Mouse (Mus musculus): ENCODE results near the gene Lgsn. TPM values are rescaled to one million over a fixed set of nuclear protein-coding genes. Genes with fewer than 3 reads are reported as not detected.

The Lgsn gene
- polyA plus RNA-seq (2015; fragmentation: Nextera tagmentation; extraction: Ambion mirVana) = not detected in 2 replicates

DNA sequence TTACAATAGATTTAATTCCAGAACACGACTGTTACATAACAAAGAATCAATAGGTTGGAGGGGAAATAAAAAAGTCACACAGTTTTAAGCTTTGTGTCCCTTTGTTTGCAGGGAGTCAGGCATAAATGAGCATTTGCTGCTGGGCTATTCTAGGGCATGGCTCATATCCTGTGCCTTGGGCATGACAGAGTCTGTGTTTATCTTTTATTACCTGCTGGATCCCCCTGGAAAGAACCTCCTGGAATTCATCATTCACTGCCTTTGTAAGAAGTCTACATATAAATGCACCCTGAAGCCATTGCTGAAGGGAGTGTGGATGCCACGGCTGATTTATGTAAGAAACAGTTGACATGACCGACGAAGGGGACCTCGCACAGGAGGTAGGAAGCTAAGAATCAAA, at the start of gene Lgsn:
Gene Lgsn (plus strand): TSS at position 301 of the 400 bp plus-strand sequence.
- WGBS = 76% methylated on average over 5 of the region's 5 CpGs
- Histone ChIP-seq H3K4me1 (no peaks in the 10 kb centered on the region), H3K36me3 (ENCODE audit: poor library complexity, severe bottlenecking) (no peaks in the 10 kb centered on the region), H3K4me3 (no peak within 1 kb of the TSS), H3K9me3 (replicated peaks) (no peaks in the 10 kb centered on the region), H3K27me3 (no peaks in the 10 kb centered on the region), H3K9ac (no peak within 1 kb of the TSS), H3K27ac (no peak within 1 kb of the TSS), H3K4me2 (no peak within 1 kb of the TSS)
- no peak for ATAC-seq

DNA sequence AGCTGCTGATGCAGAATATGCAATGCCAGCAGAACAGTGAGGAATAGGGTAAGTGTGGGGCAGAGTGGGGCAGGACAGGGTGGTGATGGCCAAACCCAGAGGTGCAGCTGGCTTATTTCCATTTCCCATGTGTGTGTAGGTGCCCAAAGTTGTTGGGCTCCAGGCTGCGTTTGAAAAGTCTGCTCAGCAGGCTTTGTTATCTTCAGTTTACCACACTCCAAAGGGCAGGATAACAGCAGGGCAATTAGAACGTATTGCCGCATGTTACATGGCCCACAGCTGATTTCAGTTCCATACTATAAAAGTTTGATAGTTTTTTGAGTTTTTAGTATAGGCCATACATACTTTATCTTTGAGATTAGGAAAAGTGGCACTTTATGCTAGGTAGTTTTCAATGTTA, 37.8 kb upstream of the Lgsn start:
- WGBS = 81% methylated on average over 3 of the region's 3 CpGs
- no peaks in the 10 kb centered on the region for H3K27me3 ChIP-seq
- no peaks in the 10 kb centered on the region for H3K4me1 ChIP-seq

DNA sequence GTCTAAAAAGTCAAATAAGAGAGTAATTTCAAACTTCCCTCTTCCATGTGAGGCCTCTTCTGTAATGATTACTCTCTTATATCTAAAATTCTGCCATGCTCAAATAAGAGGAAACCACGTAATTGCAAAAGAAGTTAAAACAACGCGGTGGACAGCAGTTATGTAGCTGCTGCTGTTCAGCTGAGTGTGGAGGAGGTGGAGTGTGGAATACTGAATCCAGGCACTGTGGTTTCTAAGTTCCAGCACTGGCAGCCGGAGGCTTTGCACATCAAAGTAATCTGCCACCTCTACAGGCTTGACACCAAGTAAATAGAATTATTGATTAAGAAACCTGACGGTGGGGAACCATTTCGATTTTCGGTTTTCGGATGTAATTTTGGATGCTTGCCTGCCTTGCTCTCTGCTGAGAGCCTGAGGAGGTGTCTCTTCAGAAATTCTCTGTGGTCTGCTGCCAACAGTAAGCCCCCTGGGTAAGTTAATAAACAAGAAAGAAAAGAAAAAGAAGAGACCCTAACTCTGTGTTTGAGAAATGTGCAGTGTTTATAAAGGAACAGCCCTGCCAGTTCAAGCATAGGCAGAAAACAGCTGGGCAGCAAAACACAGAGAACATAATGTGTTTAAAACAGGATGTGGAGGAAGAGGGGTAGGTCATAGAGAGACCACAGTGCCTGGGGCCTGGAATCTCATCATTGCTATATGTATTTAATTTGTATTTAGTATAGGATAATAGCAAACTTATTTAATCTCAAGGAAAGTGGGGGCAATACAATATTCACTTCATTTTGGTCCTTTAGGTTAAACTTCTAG, 33.7 kb upstream of the Lgsn start:
- no peaks in the 10 kb centered on the region for H3K36me3 ChIP-seq (ENCODE audit: poor library complexity, severe bottlenecking)
- no peaks in the 10 kb centered on the region for H3K27me3 ChIP-seq
- H3K9me3 ChIP-seq (replicated peaks) = no peaks in the 10 kb centered on the region
- H3K4me2 ChIP-seq = no peak overlapping the region
- no peak overlapping the region for H3K4me3 ChIP-seq
- no peak overlapping the region for H3K9ac ChIP-seq
- WGBS = 72% methylated on average over 8 of the region's 8 CpGs
- ATAC-seq = no peak
- H3K27ac ChIP-seq = no peak overlapping the region
- no peaks in the 10 kb centered on the region for H3K4me1 ChIP-seq

More for the DNA sequence above, 37.8 kb upstream of the Lgsn start:
- no peaks in the 10 kb centered on the region for H3K9me3 ChIP-seq (replicated peaks)
- no peak for ATAC-seq
- no peak overlapping the region for H3K27ac ChIP-seq
- no peak overlapping the region for H3K9ac ChIP-seq
- no peaks in the 10 kb centered on the region for H3K36me3 ChIP-seq (ENCODE audit: poor library complexity, severe bottlenecking)
- no peak overlapping the region for H3K4me2 ChIP-seq
- no peak overlapping the region for H3K4me3 ChIP-seq

DNA sequence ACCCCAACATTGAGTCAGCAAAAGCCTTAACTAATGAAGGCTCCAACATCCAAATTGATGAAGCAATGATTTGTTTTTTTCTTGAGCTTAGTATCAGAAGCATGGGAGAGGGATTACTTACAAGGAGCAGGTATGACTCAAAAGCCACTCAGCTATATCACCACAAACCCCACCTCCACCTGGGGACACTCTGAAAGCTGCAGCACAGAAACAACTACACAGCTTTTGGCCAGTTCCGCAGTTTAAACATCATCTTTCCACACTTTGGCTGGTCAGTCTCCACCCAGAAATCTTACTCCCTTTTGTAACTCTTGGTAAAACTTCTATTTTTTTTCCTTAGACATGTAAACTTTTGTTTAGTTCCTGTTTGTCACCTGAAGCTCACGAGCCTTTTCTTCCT, 32.6 kb upstream of the Lgsn start:
- H3K27ac ChIP-seq = no peak overlapping the region
- WGBS = 88% methylated on average over 2 of the region's 2 CpGs
- no peak for ATAC-seq

DNA sequence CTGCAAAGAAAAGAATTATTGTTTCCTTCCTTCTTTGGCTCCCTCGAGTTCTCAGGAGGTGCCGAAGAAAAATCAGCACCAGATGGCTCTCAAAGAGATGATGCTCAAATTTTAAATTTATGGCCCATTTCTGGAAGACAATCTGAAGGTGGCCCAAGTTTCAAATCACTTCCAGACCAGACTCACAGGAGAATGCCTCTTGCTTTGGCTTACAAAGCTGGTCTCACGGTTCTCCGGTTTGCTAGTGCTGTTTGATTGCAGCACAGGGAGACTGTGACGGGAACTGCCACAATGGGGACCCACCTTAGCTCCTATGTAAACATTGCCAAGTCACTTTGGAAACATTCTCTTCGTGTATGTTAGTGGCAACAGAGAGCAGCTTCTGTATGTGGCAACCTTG, 26.5 kb upstream of the Lgsn start:
- H3K4me2 ChIP-seq = no peak overlapping the region
- H3K4me1 ChIP-seq = no peaks in the 10 kb centered on the region
- no peak overlapping the region for H3K27ac ChIP-seq
- H3K4me3 ChIP-seq = no peak overlapping the region
- no peaks in the 10 kb centered on the region for H3K9me3 ChIP-seq (replicated peaks)
- ATAC-seq = no peak
- no peak overlapping the region for H3K9ac ChIP-seq
- 71% methylated on average over 6 of the region's 6 CpGs for WGBS
- H3K36me3 ChIP-seq (ENCODE audit: poor library complexity, severe bottlenecking) = no peaks in the 10 kb centered on the region
- H3K27me3 ChIP-seq = no peaks in the 10 kb centered on the region

More for the DNA sequence above, 32.6 kb upstream of the Lgsn start:
- H3K4me2 ChIP-seq = no peak overlapping the region
- no peaks in the 10 kb centered on the region for H3K27me3 ChIP-seq
- no peaks in the 10 kb centered on the region for H3K36me3 ChIP-seq (ENCODE audit: poor library complexity, severe bottlenecking)
- no peaks in the 10 kb centered on the region for H3K9me3 ChIP-seq (replicated peaks)
- no peaks in the 10 kb centered on the region for H3K4me1 ChIP-seq
- no peak overlapping the region for H3K9ac ChIP-seq
- no peak overlapping the region for H3K4me3 ChIP-seq

DNA sequence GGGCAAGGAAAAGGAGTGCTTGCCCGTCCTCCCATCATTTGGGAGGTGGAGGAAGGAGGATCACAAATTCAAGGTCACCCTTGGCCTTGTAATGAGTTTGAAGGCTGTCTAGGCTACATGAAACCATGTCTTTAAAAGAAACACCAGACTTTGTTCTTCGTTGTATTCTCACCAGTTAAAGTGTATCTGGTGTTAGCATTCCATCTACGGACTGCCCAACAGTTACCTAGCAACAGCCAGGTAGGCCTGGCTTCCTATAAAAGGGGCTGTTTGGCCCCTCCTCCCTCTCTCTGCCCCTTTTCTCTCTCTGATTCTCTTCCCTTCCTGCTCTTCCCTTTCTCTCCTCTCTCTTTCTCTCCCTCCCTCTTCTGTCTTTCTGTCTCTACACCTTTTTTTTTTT, 25.7 kb upstream of the Lgsn start:
- H3K36me3 ChIP-seq (ENCODE audit: poor library complexity, severe bottlenecking) = no peaks in the 10 kb centered on the region
- H3K4me3 ChIP-seq = no peak overlapping the region
- H3K4me2 ChIP-seq = no peak overlapping the region
- WGBS = 75% methylated on average over 3 of the region's 3 CpGs
- no peak overlapping the region for H3K27ac ChIP-seq
- no peaks in the 10 kb centered on the region for H3K9me3 ChIP-seq (replicated peaks)
- no peaks in the 10 kb centered on the region for H3K27me3 ChIP-seq
- no peaks in the 10 kb centered on the region for H3K4me1 ChIP-seq
- no peak for ATAC-seq
- no peak overlapping the region for H3K9ac ChIP-seq

DNA sequence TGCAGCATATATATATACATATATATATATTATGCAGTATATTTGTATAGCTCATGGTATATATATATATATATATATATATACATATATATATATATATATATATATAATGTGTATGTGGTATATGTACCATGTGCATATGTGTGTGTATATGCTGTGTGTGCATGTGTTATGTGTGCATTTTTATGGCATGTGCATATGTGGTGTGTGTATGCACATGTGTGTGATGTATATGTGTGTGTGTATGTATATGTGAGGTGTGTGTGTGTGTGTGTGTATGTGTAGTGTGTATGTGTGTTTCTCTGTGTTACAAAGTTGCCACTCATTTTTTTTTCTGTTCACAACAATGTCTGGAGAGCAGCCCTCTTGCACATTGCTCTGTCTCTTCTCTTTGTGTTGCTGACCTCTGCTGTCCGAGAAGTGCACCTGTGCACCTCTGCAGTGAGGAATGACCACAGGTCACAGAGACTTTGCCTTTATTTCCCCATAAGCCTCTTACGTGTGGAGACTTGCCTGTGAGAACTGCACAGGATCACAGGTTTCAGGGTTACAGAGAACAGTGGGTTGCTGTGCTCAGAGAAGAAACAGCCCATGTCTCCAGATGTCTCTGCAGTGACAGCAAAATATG, 23.3 kb upstream of the Lgsn start:
- ATAC-seq = no peak
- Histone ChIP-seq H3K27me3 (no peaks in the 10 kb centered on the region), H3K36me3 (ENCODE audit: poor library complexity, severe bottlenecking) (no peaks in the 10 kb centered on the region), H3K9me3 (replicated peaks) (no peaks in the 10 kb centered on the region), H3K4me1 (no peaks in the 10 kb centered on the region), H3K4me2 (no peak overlapping the region), H3K4me3 (no peak overlapping the region), H3K27ac (no peak overlapping the region), H3K9ac (no peak overlapping the region)
- 55% methylated on average over 2 of the region's 2 CpGs for WGBS

DNA sequence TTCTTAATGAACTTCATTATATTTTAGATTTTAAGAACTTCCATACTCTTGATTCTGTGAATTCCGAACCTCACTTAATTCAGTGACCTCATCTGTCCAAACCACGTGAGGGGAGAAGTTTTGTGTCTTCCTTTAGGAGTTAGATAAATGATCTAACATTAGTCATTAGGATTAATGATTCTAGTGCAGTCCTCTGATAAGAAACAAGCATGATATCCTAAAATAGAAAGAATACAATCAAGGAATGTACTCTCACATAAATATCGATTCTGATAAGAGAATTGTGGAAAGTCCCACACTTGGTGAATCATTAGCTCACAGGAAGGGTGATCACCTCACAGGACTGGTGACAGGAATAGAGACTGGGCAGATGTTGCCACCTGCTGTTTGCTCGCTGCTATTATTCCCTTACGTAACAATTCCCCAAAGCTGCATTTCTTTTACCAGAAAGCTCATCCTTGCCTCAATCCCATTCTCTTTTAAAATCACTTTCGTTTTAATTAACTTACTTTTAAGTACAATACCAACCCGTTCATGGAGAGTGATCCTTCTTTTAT, 22.3 kb upstream of the Lgsn start:
- WGBS = 27% methylated on average over 7 of the region's 7 CpGs
- no peak overlapping the region for H3K9ac ChIP-seq
- ATAC-seq = peak; percentile 89
- H3K4me3 ChIP-seq = no peak overlapping the region
- H3K27me3 ChIP-seq = no peaks in the 10 kb centered on the region
- no peaks in the 10 kb centered on the region for H3K4me1 ChIP-seq
- no peaks in the 10 kb centered on the region for H3K36me3 ChIP-seq (ENCODE audit: poor library complexity, severe bottlenecking)
- H3K27ac ChIP-seq = no peak overlapping the region
- no peaks in the 10 kb centered on the region for H3K9me3 ChIP-seq (replicated peaks)
- H3K4me2 ChIP-seq = no peak overlapping the region

DNA sequence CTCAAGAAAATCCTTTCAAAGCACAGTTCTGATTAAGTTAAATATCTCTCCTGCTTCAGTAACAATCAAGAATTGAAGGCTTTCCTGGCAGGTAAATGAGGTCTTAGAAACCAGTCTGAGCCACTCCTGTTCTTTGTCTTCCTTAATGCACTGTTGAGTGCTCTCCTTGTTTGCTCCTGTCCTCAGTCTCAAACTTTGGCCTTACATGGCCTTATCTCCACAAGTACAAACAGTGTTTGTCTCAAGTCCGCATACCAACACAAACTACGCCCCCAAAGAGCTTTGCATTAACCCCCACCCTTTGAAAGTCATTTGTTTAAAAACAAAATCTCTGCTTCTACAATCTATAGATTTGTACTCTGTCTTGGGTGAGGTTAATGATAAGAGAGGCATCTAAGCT, 20.0 kb upstream of the Lgsn start:
- Histone ChIP-seq H3K36me3 (ENCODE audit: poor library complexity, severe bottlenecking) (no peaks in the 10 kb centered on the region), H3K4me1 (no peaks in the 10 kb centered on the region), H3K4me2 (no peak overlapping the region), H3K9me3 (replicated peaks) (no peaks in the 10 kb centered on the region), H3K27ac (no peak overlapping the region), H3K9ac (no peak overlapping the region), H3K4me3 (no peak overlapping the region), H3K27me3 (no peaks in the 10 kb centered on the region)
- ATAC-seq = no peak
- 89% methylated on average over 2 of the region's 2 CpGs for WGBS

DNA sequence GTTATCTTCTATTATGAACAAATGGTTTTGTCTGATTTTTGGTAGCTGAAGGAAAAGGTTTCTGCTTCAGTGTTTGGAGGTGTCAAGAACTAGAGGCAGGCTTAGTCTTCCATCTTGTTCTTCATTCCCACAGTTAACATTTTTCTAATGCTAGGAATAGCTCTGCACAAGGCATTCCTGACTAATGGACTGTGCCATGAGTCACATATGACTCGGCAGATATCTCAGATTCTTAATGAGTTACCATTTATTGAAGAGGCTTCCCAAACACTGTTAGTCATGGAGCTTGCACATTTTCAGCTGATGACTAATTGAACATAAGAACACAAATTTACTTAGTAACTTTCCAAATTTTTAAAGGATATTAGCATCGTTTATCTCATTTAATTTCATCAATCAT, 19.3 kb upstream of the Lgsn start:
- no peak for ATAC-seq
- Histone ChIP-seq H3K4me1 (no peaks in the 10 kb centered on the region), H3K27me3 (no peaks in the 10 kb centered on the region), H3K27ac (no peak overlapping the region), H3K9me3 (replicated peaks) (no peaks in the 10 kb centered on the region), H3K4me3 (no peak overlapping the region), H3K36me3 (ENCODE audit: poor library complexity, severe bottlenecking) (no peaks in the 10 kb centered on the region), H3K9ac (no peak overlapping the region), H3K4me2 (no peak overlapping the region)
- 90% methylated on average over 2 of the region's 2 CpGs for WGBS

DNA sequence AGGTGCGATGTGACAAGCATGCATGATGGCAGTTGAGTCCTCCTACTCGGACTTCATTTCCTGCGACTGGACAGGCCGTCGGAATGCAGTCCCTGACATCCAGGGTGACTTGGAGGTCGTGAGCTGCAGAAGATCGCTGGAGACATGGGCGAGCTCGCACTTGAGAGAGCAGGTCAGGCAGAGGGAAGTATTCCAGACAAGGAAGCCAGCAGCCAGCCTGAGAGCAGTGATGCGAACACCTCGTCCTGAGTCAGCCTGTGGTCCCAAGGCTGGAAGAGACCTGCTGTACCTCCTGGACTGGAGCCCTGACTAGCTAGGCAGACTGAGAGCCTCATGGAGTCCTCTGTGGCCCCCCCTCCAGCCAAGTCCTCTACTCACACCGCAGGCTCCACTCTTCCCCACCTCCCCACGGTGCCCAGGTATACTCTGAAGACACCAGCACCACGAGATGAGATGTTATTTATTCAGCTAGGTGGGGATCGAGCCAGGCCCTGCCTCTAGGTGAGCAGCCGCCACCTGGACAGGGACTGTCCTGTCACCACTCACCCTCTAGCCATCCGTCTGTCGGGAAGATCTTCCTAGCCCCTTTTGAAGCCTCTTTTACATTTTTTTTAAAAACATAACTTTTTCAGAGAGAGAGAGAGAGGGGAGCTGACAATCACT, 11.5 kb upstream of the Lgsn start:
- no peaks in the 10 kb centered on the region for H3K4me1 ChIP-seq
- H3K4me2 ChIP-seq = no peak overlapping the region
- ATAC-seq = no peak
- no peaks in the 10 kb centered on the region for H3K27me3 ChIP-seq
- no peak overlapping the region for H3K4me3 ChIP-seq
- H3K9me3 ChIP-seq (replicated peaks) = no peaks in the 10 kb centered on the region
- H3K9ac ChIP-seq = no peak overlapping the region
- H3K27ac ChIP-seq = no peak overlapping the region
- 88% methylated on average over 18 of the region's 18 CpGs for WGBS
- H3K36me3 ChIP-seq (ENCODE audit: poor library complexity, severe bottlenecking) = no peaks in the 10 kb centered on the region

All from forebrain, embryonic 13.5 days (tissue).